Mouse (Mus musculus) activated CD4-positive, CD25-positive, alpha-beta regulatory T cell, adult 4 months (primary cell): ENCODE measurements around the gene Dntt. TPM values are rescaled to one million over a fixed set of nuclear protein-coding genes. Genes with fewer than 3 reads are reported as not detected.

Experiments used
- ATAC-seq: one replicate; pipeline ENCODE4 v1.8.0; 2017
- polyA plus RNA-seq, 2 experiments: library from polyadenylated mRNA; unstranded; fragments of 100-300 nt; shearing (Covaris generic); gene quantifications; one replicate each; pipeline ENCODE4 v1.2.1; 2017

Dntt gene
- polyA plus RNA-seq, 2 experiments from 2014 or later: 0.80 TPM; not detected in 1

- no peak for ATAC-seq
These were observed 44.8 kb downstream of the Dntt start for GRCm38 (mm10) chr19:41073746-41074455.

- ATAC-seq: no peak
These were observed 47.8 kb downstream of the Dntt start, which contains the start of gene Opalin for GRCm38 (mm10) chr19:41076906-41077305. Gene Opalin (minus strand): TSS chr19:41077113.

- no peak for ATAC-seq
These were observed 52.5 kb downstream of the Dntt start for GRCm38 (mm10) chr19:41081589-41081988.

GRCm38 (mm10) chr19:41083646-41084045 is 54.6 kb downstream of the Dntt start:
- no peak for ATAC-seq

- ATAC-seq: no peak
These were observed 57.2 kb downstream of the Dntt start for GRCm38 (mm10) chr19:41086289-41086688.

GRCm38 (mm10) chr19:41086700-41087099 is 57.6 kb downstream of the Dntt start:
- no peak for ATAC-seq

- ATAC-seq: no peak
These were observed 58.8 kb downstream of the Dntt start for GRCm38 (mm10) chr19:41087901-41088300.

GRCm38 (mm10) chr19:41088491-41088890 is 59.4 kb downstream of the Dntt start:
- ATAC-seq: no peak

GRCm38 (mm10) chr19:41089833-41090232 is 60.8 kb downstream of the Dntt start:
- no peak for ATAC-seq

- no peak for ATAC-seq
These were observed 62.8 kb downstream of the Dntt start for GRCm38 (mm10) chr19:41091901-41092300.

GRCm38 (mm10) chr19:41097038-41097437 is 68.0 kb downstream of the Dntt start:
- ATAC-seq: no peak

- no peak for ATAC-seq
These were observed 71.8 kb downstream of the Dntt start for GRCm38 (mm10) chr19:41100863-41101262.

- no peak for ATAC-seq
These were observed 72.3 kb downstream of the Dntt start for GRCm38 (mm10) chr19:41101390-41101789.

- no peak for ATAC-seq
These were observed 75.8 kb downstream of the Dntt start for GRCm38 (mm10) chr19:41104922-41105321.

- ATAC-seq: no peak
These were observed 78.5 kb downstream of the Dntt start for GRCm38 (mm10) chr19:41107530-41107929.

- no peak for ATAC-seq
These were observed 79.6 kb downstream of the Dntt start for GRCm38 (mm10) chr19:41108666-41109065.

Other genes with a start within 250 kb of the Dntt start
- gene Ccnj, start 198.0 kb upstream of the Dntt start, polyA plus RNA-seq: 1 to 10 TPM; 3.1 to 3.2 TPM
- 10 to 100 TPM; 12.9 to 14.6 TPM for gene Zfp518a, start 134.6 kb upstream of the Dntt start, polyA plus RNA-seq
- gene Blnk, start 34.7 kb upstream of the Dntt start, polyA plus RNA-seq: 1 to 10 TPM in 1 of 2 experiments, not detected in 1; 3.8 TPM
- gene Opalin, start 47.8 kb downstream of the Dntt start, polyA plus RNA-seq: under 1 TPM in 1 of 2 experiments, not detected in 1; 0.30 TPM
- gene Tll2, start 177.6 kb downstream of the Dntt start, polyA plus RNA-seq: not detected
- gene Tm9sf3, start 234.7 kb downstream of the Dntt start, polyA plus RNA-seq: 10 to 100 TPM; 27.5 to 36.5 TPM